Mouse (Mus musculus) embryonic facial prominence, embryonic 14.5 days (tissue): ENCODE results near the gene Frrs1. TPM values are rescaled to one million over a fixed set of nuclear protein-coding genes. Genes with fewer than 3 reads are reported as not detected.

Experiments used
- ATAC-seq: fragments of 200-750 bp; cut with Nextera tagmentation; 2 replicates; pipeline ENCODE4 v1.8.0; 2017; ENCODE audit warnings: low read depth, moderate number of reproducible peaks, moderate TSS enrichment
- DNase-seq: peaks from one replicate; pipeline ENCODE4 v3.0.0-alpha.2; 2015; ENCODE audit warnings: low spot score
- H3K27ac ChIP-seq: fragments of 300-500 bp; sonication (generic); replicated peaks from 2 replicates; pipeline ENCODE4 v1.5.1; 2014; ENCODE audit warnings: low read depth, mild to moderate bottlenecking, low read length, moderate library complexity
- H3K27me3 ChIP-seq: fragments of 300-500 bp; sonication (generic); replicated peaks from 2 replicates; pipeline ENCODE4 v1.6.1; 2014; ENCODE audit warnings: low read length; ENCODE audit not compliant: control insufficient read depth, insufficient read depth
- H3K36me3 ChIP-seq: fragments of 300-500 bp; sonication (generic); 2 replicates; pipeline ENCODE4 v1.6.1; 2014; ENCODE audit warnings: low read length, mixed read lengths; ENCODE audit not compliant: control insufficient read depth, insufficient read depth
- H3K4me1 ChIP-seq: fragments of 300-500 bp; sonication (generic); 2 replicates; pipeline ENCODE4 v1.6.1; 2014; ENCODE audit warnings: antibody characterized with exemption, low read length; ENCODE audit not compliant: control insufficient read depth, insufficient read depth
- H3K4me2 ChIP-seq: fragments of 300-500 bp; sonication (generic); 2 replicates; pipeline ENCODE4 v1.6.1; 2014; ENCODE audit warnings: low read depth, mild to moderate bottlenecking, low read length, moderate library complexity, mixed read lengths
- H3K4me3 ChIP-seq: fragments of 300-500 bp; sonication (generic); 2 replicates; pipeline ENCODE4 v1.5.1; 2014; ENCODE audit warnings: low read depth, mild to moderate bottlenecking, low read length
- H3K9ac ChIP-seq: fragments of 300-500 bp; sonication (generic); 2 replicates; pipeline ENCODE4 v1.6.1; 2014; ENCODE audit warnings: low read depth, mild to moderate bottlenecking, low read length, moderate library complexity, mixed read lengths
- H3K9me3 ChIP-seq: fragments of 300-500 bp; sonication (generic); 2 replicates; pipeline ENCODE4 v1.6.1; 2016; ENCODE audit warnings: low read length; ENCODE audit not compliant: control insufficient read depth
- WGBS: fragments of 180-500 bp; shearing (Covaris S2); extraction: QIAGEN DNeasy Blood & Tissue Kit; methylation state at CpG from one replicate; pipeline ENCODE4 v1.1.7; 2014; 5-methylcytosine and 5-hydroxymethylcytosine counted together
- polyA plus RNA-seq: library from polyadenylated mRNA; unstranded; fragments of >200 nt; fragmentation: Nextera tagmentation; extraction: Ambion mirVana; gene quantifications from 2 replicates; pipeline ENCODE4 v1.2.1, GENCODE M21; 2014

Gene Frrs1
- polyA plus RNA-seq, 1 experiment from 2014 or later = 10.0 TPM

DNA sequence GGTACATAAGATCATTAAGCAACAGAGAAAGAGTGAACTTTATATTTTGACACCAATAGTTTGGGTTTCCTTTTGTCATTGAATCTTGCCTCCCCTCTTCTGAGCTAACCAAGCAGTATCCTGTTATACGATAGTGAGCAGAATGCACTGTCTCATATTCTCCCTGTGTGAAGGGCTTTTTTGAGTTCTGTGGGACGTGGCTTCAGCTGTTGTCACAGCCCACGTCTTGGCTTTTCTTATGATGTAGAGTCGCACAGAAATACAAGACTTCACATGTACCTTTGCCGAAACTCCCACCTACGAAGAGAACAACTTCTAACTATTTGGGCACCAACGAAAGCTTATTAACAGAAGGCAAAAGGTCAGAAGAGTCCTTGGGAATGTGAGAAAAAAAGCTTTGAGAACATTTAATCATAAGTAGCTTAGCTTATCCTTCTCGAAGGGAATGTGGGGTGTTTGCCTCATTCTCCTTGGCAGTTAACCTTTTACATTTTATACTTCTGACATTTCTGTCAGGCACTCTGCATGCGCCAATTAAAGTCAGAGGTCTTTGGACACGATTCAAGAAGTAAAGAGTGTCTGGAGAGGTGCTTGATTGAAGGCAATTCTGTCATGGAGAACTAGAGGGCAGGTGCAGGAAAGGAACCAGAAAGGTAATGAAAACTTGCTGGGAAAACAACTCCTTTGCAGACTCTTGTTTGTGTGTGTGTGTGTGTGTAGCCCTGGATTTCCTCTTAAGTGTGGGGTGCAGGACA lies 81.7 kb downstream of the Frrs1 start:
- WGBS = 71% methylated on average over 10 of the region's 10 CpGs
- Histone ChIP-seq H3K4me1 (no peaks in the 10 kb centered on the region), H3K4me2 (no peak overlapping the region), H3K27me3 (no peaks in the 10 kb centered on the region), H3K9ac (no peak overlapping the region), H3K27ac (no peak overlapping the region), H3K36me3 (no peaks in the 10 kb centered on the region), H3K4me3 (no peak overlapping the region), H3K9me3 (peaks cover 5% of the 10 kb centered on the region; the same call in 1 of the 2 replicates)
- DNase-seq (no peak), ATAC-seq (no peak)

DNA sequence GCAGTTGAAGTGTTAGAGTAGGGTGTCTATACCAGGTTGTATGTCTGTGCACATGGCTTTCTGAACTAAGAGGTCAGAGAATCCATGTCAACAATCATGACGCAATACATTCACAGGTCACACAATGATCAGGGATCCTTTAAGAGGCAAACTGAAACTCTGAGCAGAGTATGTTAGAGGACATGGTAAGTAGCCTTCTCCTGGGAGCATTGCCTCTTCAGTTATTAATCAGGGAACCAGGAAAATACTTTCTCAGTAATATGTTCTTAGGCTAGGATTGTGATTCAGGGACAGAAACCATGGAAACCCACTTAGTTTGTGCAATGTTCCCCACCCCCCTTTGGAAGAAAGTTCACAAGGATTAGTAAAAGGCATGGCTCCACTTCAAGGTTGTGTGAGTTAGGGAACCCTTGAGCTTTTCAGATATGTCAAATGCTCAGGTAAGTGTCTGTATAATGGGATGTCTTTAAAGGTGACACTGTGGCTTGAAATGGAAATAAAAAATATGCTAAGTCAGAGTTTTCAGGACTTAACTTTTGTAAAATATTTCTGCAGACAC lies 82.4 kb downstream of the Frrs1 start:
- DNase-seq = no peak
- ATAC-seq = no peak
- H3K36me3 ChIP-seq = no peaks in the 10 kb centered on the region
- H3K4me2 ChIP-seq = no peak overlapping the region
- peaks cover 5% of the 10 kb centered on the region; the same call in 1 of the 2 replicates for H3K9me3 ChIP-seq
- H3K27me3 ChIP-seq = no peaks in the 10 kb centered on the region
- 100% methylated on average over 1 of the region's 1 CpGs for WGBS
- H3K9ac ChIP-seq = no peak overlapping the region
- no peak overlapping the region for H3K4me3 ChIP-seq
- no peak overlapping the region for H3K27ac ChIP-seq
- no peaks in the 10 kb centered on the region for H3K4me1 ChIP-seq

DNA sequence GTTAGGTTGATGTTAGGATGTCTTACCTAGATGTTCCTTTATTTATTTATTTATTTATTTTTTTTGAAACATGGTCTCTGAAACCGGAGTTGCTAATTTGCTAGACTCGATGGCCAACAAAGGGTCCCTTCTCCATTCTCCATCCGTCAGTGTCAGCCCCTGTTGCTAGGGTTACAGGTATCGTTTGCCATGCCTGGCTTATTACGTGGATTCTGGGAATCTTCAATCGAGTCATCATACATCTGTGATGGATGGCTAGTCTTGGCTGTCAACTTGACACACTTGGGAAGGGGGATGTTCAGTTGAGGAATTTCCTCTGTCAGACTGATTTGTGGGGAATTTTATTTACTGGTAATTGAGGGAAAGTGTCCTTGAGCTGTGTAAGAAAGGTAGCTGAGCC lies 83.5 kb downstream of the Frrs1 start:
- H3K4me1 ChIP-seq = no peaks in the 10 kb centered on the region
- 70% methylated on average over 6 of the region's 6 CpGs for WGBS
- H3K9ac ChIP-seq = no peak overlapping the region
- H3K9me3 ChIP-seq = peaks cover 5% of the 10 kb centered on the region; the same call in 1 of the 2 replicates
- H3K36me3 ChIP-seq = no peaks in the 10 kb centered on the region
- no peak for DNase-seq
- no peaks in the 10 kb centered on the region for H3K27me3 ChIP-seq
- ATAC-seq = no peak
- H3K4me2 ChIP-seq = no peak overlapping the region
- H3K27ac ChIP-seq = no peak overlapping the region
- H3K4me3 ChIP-seq = no peak overlapping the region

DNA sequence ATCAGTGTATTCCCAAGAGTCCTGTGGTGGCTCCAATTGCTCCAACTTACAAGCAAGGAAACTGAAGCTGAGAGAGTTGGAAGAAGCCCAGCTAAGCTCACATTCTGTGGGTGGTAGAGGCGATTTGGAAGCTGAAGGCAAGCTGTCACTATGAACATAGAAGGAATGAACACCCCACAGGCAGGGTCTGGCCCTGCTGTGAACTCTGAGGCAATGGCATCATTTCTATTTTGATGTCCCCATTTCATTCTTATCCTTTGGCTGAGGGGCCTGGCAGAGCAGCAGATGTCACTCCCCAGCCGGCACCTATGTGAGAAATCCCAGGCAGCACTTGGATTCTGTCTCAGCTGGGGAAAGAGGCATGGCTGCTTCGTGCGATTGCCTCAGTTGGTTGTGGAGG lies 84.2 kb downstream of the Frrs1 start:
- Histone ChIP-seq H3K9ac (no peak overlapping the region), H3K9me3 (no peaks in the 10 kb centered on the region), H3K4me3 (no peak overlapping the region), H3K36me3 (no peaks in the 10 kb centered on the region), H3K4me1 (no peaks in the 10 kb centered on the region), H3K27me3 (no peaks in the 10 kb centered on the region), H3K4me2 (no peak overlapping the region), H3K27ac (no peak overlapping the region)
- ATAC-seq = no peak
- WGBS = 77% methylated on average over 4 of the region's 4 CpGs
- no peak for DNase-seq

DNA sequence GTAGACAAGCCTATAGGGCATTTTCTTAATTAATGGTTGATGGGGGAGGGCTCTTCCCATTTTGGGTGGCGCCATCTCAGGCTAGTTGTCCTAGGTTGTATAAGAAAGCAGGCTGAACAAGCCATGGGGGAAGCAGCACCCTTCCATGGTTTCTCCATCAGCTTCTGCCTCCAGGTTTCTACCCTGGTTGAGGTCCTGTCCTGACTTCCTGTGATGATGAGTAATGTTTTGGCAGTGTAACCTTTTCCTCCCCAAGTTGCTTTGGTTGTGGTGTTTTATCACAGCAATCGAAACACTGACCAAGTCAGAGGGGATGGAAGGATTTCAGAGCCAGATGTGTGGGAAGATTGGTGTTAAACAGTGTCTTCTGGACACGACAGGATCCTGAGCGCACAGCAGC lies 87.2 kb downstream of the Frrs1 start:
- no peak overlapping the region for H3K4me3 ChIP-seq
- no peak overlapping the region for H3K27ac ChIP-seq
- no peak overlapping the region for H3K9ac ChIP-seq
- WGBS = 84% methylated on average over 4 of the region's 4 CpGs
- no peak overlapping the region for H3K4me2 ChIP-seq
- no peaks in the 10 kb centered on the region for H3K9me3 ChIP-seq
- DNase-seq (no peak), ATAC-seq (no peak)
- H3K27me3 ChIP-seq = no peaks in the 10 kb centered on the region
- no peaks in the 10 kb centered on the region for H3K4me1 ChIP-seq
- no peaks in the 10 kb centered on the region for H3K36me3 ChIP-seq

DNA sequence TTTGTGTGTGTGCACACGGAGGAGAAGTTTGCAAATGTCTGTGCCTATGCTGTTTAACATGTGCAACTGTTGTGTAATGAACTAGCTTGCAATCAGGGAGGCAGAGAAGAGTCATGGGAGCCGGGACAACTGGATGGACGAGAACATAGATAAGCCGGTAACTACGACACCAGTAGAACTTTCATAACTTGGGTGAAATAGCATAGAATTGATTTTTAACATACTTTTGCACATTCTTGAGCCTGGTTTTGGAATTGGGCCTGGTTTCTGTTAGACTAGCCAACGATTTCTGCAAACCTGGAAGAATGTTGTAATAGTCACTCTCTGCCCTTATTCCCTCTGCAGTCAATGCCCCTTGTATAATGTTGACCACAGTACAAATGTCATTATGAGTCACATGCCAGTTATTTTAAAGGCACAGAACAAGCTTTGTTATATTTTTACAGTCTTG lies 91.4 kb downstream of the Frrs1 start:
- H3K36me3 ChIP-seq = no peaks in the 10 kb centered on the region
- WGBS = 76% methylated on average over 6 of the region's 6 CpGs
- H3K27me3 ChIP-seq = no peaks in the 10 kb centered on the region
- ATAC-seq = no peak
- H3K27ac ChIP-seq = no peak overlapping the region
- no peaks in the 10 kb centered on the region for H3K4me1 ChIP-seq
- H3K4me2 ChIP-seq = no peak overlapping the region
- no peaks in the 10 kb centered on the region for H3K9me3 ChIP-seq
- DNase-seq = no peak
- no peak overlapping the region for H3K4me3 ChIP-seq
- H3K9ac ChIP-seq = no peak overlapping the region

DNA sequence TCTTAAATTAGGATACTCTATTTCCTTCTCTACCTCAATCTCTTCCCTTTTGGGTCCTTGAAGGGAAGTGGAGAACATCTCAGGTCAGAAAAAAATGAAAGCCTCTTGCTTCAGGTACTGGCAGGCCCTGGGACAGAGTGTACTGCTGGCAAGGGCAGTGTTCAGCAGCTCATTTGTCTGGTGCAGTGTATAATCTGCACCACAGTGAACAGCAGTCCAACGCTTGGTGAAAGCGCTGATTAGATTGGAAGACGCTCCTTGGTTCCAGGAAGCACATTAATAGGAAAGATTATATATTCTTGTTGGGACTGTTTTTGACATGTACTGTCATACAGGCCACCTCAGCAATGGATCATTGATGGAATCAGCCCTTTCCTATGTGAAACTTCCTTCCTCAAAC lies 92.2 kb downstream of the Frrs1 start:
- DNase-seq (no peak), ATAC-seq (no peak)
- H3K27ac ChIP-seq = no peak overlapping the region
- no peak overlapping the region for H3K4me3 ChIP-seq
- 95% methylated on average over 3 of the region's 3 CpGs for WGBS
- H3K36me3 ChIP-seq = no peaks in the 10 kb centered on the region
- H3K9me3 ChIP-seq = no peaks in the 10 kb centered on the region
- H3K4me1 ChIP-seq = no peaks in the 10 kb centered on the region
- H3K4me2 ChIP-seq = no peak overlapping the region
- no peak overlapping the region for H3K9ac ChIP-seq
- H3K27me3 ChIP-seq = no peaks in the 10 kb centered on the region

DNA sequence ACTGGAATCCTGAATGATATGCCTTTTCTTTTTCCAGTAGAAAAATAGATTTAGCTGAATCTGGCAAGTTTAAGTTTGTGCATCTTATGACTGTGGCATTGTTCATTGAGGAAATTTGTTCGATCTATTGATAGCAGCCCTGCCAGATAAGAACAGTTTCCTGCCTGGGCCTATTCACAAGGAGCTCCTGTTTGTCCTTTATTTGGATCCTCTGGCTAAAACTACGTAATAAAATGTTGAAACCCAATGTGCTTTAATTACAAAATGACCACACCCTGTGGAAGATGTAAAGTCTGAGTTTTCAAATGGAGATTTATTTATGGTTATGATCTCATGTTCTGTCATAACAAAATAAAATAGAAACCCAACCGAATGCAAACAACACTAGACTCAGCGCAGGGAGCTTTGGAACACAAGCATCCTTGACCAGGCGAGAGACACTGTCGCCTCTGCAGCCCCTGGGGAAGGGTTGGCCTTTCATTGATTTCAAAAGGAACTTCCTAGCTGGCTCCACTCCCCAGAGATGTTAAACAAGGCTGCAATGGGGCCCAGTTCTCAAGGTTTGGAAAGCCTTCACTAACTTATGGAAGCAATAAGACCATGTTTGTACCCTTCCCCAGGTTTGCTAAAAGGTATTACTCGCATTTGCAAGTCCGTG lies 93.1 kb downstream of the Frrs1 start:
- no peak for ATAC-seq
- 75% methylated on average over 8 of the region's 8 CpGs for WGBS
- no peak overlapping the region for H3K27ac ChIP-seq
- H3K9ac ChIP-seq = no peak overlapping the region
- H3K9me3 ChIP-seq = no peaks in the 10 kb centered on the region
- no peak for DNase-seq
- H3K4me2 ChIP-seq = no peak overlapping the region
- no peaks in the 10 kb centered on the region for H3K4me1 ChIP-seq
- H3K36me3 ChIP-seq = no peaks in the 10 kb centered on the region
- no peak overlapping the region for H3K4me3 ChIP-seq
- H3K27me3 ChIP-seq = no peaks in the 10 kb centered on the region
